Mouse (Mus musculus): ENCODE data around the gene Clba1. TPM values are rescaled to one million over a fixed set of nuclear protein-coding genes. Genes with fewer than 3 reads are reported as not detected.
"Not testable (repeated sequence)": the region's sequence is repeated elsewhere in the genome, so short reads cannot be mapped to it uniquely, and the experiment has no call there.

Clba1 gene
- polyA plus RNA-seq, 1 experiment from 2014 or later, result 8.8 TPM

- 79% methylated on average over 2 of the region's 2 CpGs for WGBS
- H3K9me3 ChIP-seq; H3K27ac ChIP-seq; H3K9ac ChIP-seq; ATAC-seq (ENCODE audit: low FRiP score, low read depth); H3K36me3 ChIP-seq; H3K4me1 ChIP-seq; H3K4me3 ChIP-seq; H3K27me3 ChIP-seq; H3K4me2 ChIP-seq (replicated peaks): not testable (repeated sequence)
Measured at GRCm38 (mm10) chr12:112842128-112842527, 33.4 kb downstream of the Clba1 start.

- Histone ChIP-seq H3K27me3 (no peaks in the 10 kb centered on the region), H3K4me1 (no peaks in the 10 kb centered on the region), H3K27ac (no peak overlapping the region), H3K36me3 (no peaks in the 10 kb centered on the region), H3K9ac (no peak overlapping the region), H3K4me3 (no peak overlapping the region), H3K4me2 (replicated peaks) (no peak overlapping the region), H3K9me3 (peaks cover 4% of the 10 kb centered on the region; the same call in 1 of the 2 replicates)
- ATAC-seq (ENCODE audit: low FRiP score, low read depth), result peak; percentile 54; the same call in 1 of the 2 replicates
- WGBS, result 19% methylated on average over 3 of the region's 3 CpGs
Measured at GRCm38 (mm10) chr12:112843803-112844202, 35.1 kb downstream of the Clba1 start.

DNA sequence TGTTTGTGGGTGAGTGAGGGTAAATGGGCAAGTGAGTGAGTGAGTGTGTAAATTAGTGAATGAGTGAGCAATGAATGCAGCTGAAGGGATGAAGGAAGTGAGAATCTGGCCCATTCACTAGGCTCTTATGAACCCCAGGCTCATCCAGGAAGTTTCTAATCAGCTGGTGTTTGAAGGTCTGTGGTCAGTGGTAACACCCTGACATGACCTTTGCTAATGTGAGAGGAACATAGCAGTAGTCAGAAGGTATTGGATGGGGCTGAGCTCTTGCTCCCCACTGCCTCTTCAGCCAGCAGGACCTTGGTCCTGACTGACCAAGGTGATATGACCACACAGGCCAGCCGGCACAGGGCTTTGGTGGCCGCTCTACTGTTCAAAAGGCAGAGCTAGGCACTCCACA, 39.1 kb downstream of the Clba1 start:
- no peaks in the 10 kb centered on the region for H3K4me1 ChIP-seq
- no peak for ATAC-seq (ENCODE audit: low FRiP score, low read depth)
- no peak overlapping the region for H3K9ac ChIP-seq
- no peaks in the 10 kb centered on the region for H3K36me3 ChIP-seq
- no peak overlapping the region for H3K4me2 ChIP-seq (replicated peaks)
- H3K27me3 ChIP-seq, result no peaks in the 10 kb centered on the region
- no peak overlapping the region for H3K4me3 ChIP-seq
- no peaks in the 10 kb centered on the region for H3K9me3 ChIP-seq
- H3K27ac ChIP-seq, result no peak overlapping the region
- WGBS, result 97% methylated on average over 2 of the region's 2 CpGs

- H3K9me3 ChIP-seq, result no peaks in the 10 kb centered on the region
- no peak for ATAC-seq (ENCODE audit: low FRiP score, low read depth)
- H3K4me1 ChIP-seq, result no peaks in the 10 kb centered on the region
- no peaks in the 10 kb centered on the region for H3K36me3 ChIP-seq
- H3K4me3 ChIP-seq, result no peak overlapping the region
- H3K27ac ChIP-seq, result no peak overlapping the region
- H3K4me2 ChIP-seq (replicated peaks), result no peak overlapping the region
- H3K27me3 ChIP-seq, result no peaks in the 10 kb centered on the region
- no peak overlapping the region for H3K9ac ChIP-seq
- WGBS, result 78% methylated on average over 11 of the region's 11 CpGs
Measured at GRCm38 (mm10) chr12:112849235-112850022, 40.7 kb downstream of the Clba1 start.

DNA sequence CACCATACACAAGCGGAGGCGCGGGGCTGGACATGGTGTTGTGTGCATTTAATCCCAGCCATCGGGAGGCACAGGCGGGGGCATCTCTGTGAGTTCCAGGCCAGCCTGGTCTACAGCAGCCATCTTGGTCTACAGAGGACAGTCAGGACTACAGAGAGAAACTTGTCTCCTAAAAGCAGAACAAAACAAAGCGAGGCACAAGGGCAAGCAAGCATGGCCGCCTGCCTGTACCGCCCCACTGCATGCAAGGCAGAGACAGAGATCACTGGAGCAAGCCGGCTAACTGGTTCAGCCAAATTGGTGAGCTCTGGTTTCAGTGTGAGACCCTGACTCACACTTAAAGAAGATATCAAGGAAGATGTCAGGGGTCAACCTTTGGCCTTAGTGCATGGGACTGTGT, 41.6 kb downstream of the Clba1 start:
- ATAC-seq (ENCODE audit: low FRiP score, low read depth), result no peak
- H3K36me3 ChIP-seq, result no peaks in the 10 kb centered on the region
- H3K27me3 ChIP-seq, result no peaks in the 10 kb centered on the region
- H3K4me2 ChIP-seq (replicated peaks), result no peak overlapping the region
- no peaks in the 10 kb centered on the region for H3K9me3 ChIP-seq
- 87% methylated on average over 9 of the region's 9 CpGs for WGBS
- no peak overlapping the region for H3K9ac ChIP-seq
- H3K4me3 ChIP-seq, result no peak overlapping the region
- no peaks in the 10 kb centered on the region for H3K4me1 ChIP-seq
- no peak overlapping the region for H3K27ac ChIP-seq

- 46% methylated on average over 8 of the region's 8 CpGs for WGBS
- Histone ChIP-seq H3K9me3 (no peaks in the 10 kb centered on the region), H3K4me2 (replicated peaks) (no peak overlapping the region), H3K27me3 (no peaks in the 10 kb centered on the region), H3K9ac (no peak overlapping the region), H3K36me3 (no peaks in the 10 kb centered on the region), H3K4me3 (no peak overlapping the region), H3K4me1 (no peaks in the 10 kb centered on the region), H3K27ac (no peak overlapping the region)
- ATAC-seq (ENCODE audit: low FRiP score, low read depth), result no peak
Measured at GRCm38 (mm10) chr12:112851116-112851515, 42.4 kb downstream of the Clba1 start.

DNA sequence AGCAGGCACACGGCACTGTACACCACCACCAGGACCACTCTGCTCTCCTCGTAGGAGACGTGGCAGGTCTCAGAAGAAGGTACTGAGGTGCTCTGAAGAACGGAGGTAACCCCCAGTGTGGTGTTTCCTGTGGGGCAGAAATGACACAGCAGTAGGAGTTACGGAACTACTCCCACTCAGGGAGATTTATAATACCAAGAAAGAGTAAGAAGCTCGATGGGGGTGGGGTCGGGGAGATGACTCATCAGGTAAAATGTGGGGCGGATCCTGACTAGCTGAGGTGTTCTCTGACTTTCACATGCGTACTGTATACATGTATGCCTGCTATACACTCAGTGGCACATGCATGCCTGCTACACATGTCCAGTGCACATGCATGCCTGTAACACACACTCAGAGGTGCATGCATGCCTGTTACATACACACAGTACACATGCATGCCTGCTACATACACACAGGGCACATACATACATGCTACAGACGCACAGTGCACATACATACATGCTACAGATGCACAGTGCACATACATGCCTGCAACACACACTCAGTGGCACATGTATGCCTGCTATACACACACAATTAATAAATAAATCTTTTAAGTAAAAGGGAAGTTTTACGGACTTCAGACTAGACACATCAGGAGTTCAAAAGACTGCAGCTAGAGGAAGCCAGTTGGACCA, 44.5 kb downstream of the Clba1 start:
- no peaks in the 10 kb centered on the region for H3K4me1 ChIP-seq
- H3K36me3 ChIP-seq, result no peaks in the 10 kb centered on the region
- no peak overlapping the region for H3K4me2 ChIP-seq (replicated peaks)
- H3K27ac ChIP-seq, result no peak overlapping the region
- H3K9ac ChIP-seq, result no peak overlapping the region
- no peaks in the 10 kb centered on the region for H3K27me3 ChIP-seq
- no peak for ATAC-seq (ENCODE audit: low FRiP score, low read depth)
- WGBS, result 81% methylated on average over 11 of the region's 11 CpGs
- no peak overlapping the region for H3K4me3 ChIP-seq
- no peaks in the 10 kb centered on the region for H3K9me3 ChIP-seq

DNA sequence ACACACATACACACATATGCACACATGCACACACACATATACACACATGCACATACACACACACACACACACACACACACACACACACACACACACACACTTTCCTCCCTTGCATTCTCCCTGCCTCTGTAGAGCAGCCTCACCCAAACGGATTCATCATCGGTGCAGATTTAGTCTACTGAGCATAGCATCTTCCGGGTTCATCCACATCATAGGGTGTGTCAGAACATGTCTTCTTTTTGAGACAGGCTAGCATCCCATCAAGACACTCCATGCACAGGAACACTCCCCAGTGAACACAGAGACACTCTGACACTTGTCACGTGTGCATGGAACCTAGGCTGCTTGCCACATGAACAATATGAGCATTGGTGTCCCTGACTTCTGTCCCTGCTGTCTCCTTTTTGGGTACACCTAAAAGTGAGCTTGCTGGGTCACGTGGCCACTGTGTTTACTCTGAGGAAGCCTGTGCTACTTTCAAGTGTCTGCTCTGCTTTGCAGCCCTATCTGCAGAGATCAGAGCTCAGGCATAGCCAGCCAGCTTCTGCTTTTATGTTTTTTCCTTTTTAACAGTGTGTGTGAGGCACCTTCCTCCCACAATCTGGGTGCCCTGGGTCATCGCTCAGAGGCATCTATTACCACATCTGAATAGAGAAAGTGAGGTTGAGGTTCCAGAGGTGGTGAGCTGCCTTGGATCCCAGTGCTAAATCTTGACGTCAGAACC, 46.0 kb downstream of the Clba1 start:
- Histone ChIP-seq H3K27me3 (no peaks in the 10 kb centered on the region), H3K4me2 (replicated peaks) (no peak overlapping the region), H3K4me3 (no peak overlapping the region), H3K27ac (no peak overlapping the region), H3K9ac (no peak overlapping the region), H3K4me1 (no peaks in the 10 kb centered on the region), H3K9me3 (no peaks in the 10 kb centered on the region), H3K36me3 (no peaks in the 10 kb centered on the region)
- WGBS, result 71% methylated on average over 7 of the region's 7 CpGs
- ATAC-seq (ENCODE audit: low FRiP score, low read depth), result no peak

DNA sequence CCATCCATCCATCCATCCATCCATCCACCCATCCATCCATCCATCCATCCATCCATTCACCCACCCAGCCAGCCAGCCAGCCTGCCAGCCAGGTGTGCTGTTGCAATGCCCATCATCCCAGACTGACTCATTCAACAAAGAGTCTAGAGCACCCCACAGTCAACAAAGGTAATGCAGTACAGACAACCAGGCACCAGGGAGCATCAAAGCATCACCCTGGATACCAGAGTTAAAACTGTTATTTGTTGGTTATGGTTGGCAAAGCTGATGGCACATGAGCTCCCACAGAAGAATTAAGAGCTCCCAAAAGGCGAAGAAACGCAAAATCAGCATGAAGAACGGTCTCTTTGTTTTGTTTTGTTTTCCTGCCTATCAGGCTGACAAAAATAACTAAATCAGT, 47.6 kb downstream of the Clba1 start:
- Histone ChIP-seq H3K9ac (no peak overlapping the region), H3K36me3 (no peaks in the 10 kb centered on the region), H3K4me2 (replicated peaks) (no peak overlapping the region), H3K9me3 (no peaks in the 10 kb centered on the region), H3K4me3 (no peak overlapping the region), H3K27me3 (no peaks in the 10 kb centered on the region), H3K27ac (no peak overlapping the region), H3K4me1 (no peaks in the 10 kb centered on the region)
- 90% methylated on average over 3 of the region's 3 CpGs for WGBS
- ATAC-seq (ENCODE audit: low FRiP score, low read depth), result no peak

DNA sequence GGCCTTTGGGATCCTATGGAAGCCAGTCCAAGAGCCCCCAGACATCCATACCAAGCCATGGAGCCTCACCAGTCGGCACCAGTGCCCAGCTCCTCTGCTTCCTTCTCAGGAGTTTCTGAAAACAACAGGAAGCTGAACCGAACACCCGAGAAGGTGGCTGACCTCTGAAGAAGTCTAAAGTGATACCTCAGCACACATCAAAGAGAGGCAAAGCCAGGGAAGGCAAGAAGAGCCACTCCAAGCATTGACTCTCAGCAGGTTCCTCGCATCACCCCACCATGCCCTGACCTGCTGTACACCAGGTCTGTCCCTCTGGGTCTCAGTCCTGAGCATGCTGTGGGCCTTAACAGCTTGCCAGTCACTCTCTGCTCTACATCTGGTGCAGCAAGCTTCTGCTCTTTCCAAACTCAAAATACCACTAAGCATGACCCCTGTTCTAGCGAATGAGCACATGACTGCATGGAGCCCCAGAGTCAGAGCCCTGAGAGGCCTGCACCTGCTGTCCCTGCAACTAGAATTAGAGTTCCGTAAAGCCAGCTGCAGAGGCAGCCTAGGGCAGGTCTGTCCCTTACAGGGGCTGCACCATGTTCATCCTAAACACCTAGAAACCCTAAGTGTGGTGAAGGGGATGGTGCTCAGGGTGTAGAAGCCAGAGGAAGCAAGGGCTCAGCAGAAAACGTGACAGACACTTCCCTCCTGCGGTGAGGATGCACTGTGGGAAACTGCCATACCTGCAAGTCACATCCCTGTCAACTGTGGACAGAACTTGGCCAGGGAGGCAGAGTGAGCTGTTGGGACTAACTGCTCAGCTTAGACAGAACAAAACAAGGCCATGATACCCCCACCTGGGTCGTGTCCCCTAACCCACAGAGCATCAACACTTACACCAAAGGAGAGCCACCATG, 48.5 kb downstream of the Clba1 start:
- no peak overlapping the region for H3K4me2 ChIP-seq (replicated peaks)
- H3K36me3 ChIP-seq, result no peaks in the 10 kb centered on the region
- no peak overlapping the region for H3K9ac ChIP-seq
- H3K4me1 ChIP-seq, result no peaks in the 10 kb centered on the region
- WGBS, result 65% methylated on average over 9 of the region's 9 CpGs
- no peak overlapping the region for H3K27ac ChIP-seq
- H3K4me3 ChIP-seq, result no peak overlapping the region
- no peak for ATAC-seq (ENCODE audit: low FRiP score, low read depth)
- no peaks in the 10 kb centered on the region for H3K27me3 ChIP-seq
- no peaks in the 10 kb centered on the region for H3K9me3 ChIP-seq

DNA sequence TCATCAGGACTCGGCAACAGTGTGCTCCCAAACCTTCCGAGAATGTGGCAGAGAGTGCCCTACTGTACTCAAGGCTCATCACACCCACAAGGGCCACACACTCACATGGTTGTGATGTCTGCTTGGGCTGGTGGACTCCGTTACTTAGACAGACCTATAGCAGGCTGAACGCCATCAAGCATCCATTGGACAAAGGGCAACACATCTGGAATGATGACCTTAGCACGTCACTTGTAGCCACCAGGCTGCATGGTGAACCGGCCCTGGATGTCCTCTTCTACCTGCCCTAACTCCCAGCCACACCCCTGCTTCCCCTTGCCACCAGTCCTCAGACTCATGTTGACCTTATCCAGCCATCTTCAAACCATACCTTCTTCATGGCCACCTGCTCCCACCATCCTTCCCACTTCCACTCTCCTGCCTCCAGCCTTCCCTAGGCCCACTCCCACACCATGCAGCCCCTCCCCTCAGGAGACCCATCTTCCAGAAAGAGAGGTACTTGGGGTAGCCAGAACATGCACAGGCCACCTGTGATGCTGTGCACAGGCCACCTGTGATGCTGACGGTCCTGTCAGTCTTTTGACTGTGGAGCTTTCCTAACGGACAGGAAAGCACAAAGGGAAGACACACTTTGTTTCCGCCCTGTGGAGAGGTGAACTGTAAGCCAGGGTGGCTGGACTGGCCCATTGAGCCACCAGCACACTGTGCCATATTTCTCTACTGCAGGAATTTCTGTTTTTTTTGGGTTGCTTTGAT, 50.0 kb downstream of the Clba1 start:
- Histone ChIP-seq H3K9ac (no peak overlapping the region), H3K27ac (no peak overlapping the region), H3K36me3 (no peaks in the 10 kb centered on the region), H3K4me1 (no peaks in the 10 kb centered on the region), H3K4me3 (no peak overlapping the region), H3K4me2 (replicated peaks) (no peak overlapping the region), H3K9me3 (no peaks in the 10 kb centered on the region), H3K27me3 (no peaks in the 10 kb centered on the region)
- WGBS, result 88% methylated on average over 9 of the region's 9 CpGs
- ATAC-seq (ENCODE audit: low FRiP score, low read depth), result no peak

All from limb, embryonic 13.5 days (tissue).